Mouse (Mus musculus): Measurements from ENCODE around the gene Cd200r1. TPM values are rescaled to one million over a fixed set of nuclear protein-coding genes. Genes with fewer than 3 reads are reported as not detected.

Gene Cd200r1
- total RNA-seq (2021): under 1 TPM in 1 of 2 experiments, not detected in 1; 0.23 TPM
- long read RNA-seq, experiment 1: 0 reads
- long read RNA-seq, experiment 2: 0 reads

DNA sequence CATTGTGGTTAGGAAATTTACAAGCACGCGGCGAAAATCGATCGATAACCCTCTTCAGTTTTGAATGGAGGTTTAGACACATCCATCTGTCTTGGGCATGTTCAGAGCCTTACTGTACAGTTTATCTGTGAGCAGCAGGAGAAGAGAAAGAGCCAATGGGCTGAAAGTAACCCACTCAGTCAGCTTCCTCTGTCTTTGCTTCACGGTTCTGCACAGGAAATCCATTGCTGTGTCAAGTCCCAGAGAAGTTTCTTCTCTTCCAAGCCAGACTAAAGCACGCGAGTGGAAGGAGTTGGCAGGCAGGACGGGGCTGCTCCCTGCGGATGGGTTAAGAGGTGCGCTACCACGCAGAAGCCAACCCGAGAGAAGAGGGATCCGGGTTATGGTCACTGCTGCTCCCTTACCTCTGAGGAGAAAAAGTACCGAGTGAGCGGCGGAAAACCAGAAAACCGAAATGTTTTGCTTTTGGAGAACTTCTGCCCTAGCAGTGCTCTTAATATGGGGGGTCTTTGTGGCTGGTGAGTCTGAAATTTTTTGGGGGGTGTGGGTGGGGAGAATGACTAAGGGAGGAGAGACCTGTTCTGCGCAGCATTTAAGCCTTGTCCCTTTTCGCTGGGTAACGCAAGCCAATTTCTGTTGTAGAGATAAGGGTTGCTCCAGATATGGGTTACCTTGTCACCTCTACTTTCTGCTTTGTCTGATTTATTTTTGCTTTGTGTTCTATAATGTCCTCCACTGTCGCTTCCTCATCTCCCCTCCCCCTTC, at the start of gene Cd200r1:
Gene Cd200r1, plus strand, starts transcription at position 182 of the 765 bp plus-strand sequence.
- DNase-seq (ENCODE audit: low spot score in 2 of 2): no peak

DNA sequence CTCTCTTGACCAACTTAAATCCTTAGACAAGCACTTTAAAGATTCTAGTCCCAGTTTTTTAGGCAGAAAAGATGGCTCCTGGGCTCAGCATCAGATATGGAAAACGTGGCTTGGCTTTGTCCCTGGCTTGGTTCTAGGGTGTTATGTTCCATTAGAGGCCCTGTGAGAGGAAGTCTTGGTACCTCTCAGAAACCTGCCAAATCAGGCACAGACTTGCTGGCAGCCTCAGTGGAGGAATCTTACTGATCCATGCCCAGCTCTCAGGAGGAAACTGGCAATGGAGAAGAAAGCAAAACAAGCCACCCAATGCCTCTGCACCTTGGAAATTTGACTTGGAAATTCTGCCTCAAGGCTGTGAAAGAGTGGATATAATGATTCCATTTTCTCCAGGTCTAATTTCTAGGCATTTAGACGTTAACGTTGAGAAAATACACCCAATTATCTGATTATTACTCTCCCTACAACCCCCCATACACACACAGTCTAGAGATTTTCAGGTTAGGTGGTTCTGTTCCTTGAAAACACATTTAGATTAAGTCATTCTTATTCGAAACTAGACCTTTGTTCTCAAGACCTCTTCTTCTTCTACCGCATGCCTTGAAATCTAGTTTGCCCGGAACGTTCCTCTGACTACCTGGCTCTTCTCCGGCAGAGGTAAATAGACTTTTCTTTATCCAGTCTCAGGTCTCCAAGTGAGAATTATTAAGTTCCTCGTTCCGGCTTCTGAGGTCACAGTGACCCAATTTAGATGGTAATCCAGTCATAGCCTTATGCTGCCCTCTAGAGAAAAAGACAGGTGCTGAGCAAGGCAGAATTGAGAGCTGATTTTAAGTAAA, 49.0 kb upstream of the Cd200r1 start:
- peak in 1 of 2 experiments; percentile 65 for DNase-seq (ENCODE audit: low spot score in 2 of 2)

DNA sequence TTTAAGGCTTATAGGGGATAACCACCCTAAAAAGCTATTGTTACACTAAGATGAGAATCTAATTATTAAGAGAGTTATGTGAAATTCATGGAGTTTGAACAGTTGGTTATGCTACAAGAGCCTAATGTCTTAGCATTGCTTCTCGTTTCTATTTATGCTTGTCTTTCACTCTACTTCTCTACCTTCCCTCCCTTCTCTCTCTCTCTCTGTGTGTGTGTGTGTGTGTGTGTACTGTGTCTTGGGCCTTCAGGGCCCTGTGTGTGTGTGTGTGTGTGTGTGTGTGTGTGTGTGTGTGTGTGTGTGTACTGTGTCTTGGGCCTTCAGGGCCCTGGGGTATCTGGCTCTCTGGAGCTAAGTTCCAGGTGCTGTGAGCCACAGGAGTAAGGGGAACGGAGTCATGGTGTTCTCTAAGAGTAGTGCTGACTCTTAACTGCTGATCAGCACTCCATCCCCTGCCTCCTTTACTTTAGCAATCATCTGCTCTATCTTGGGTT, 48.3 kb upstream of the Cd200r1 start:
- DNase-seq (ENCODE audit: low spot score in 2 of 2): no peak

GRCm38 (mm10) chr16:44717838-44718237, 47.7 kb upstream of the Cd200r1 start:
- no peak for DNase-seq (ENCODE audit: low spot score in 2 of 2)

DNA sequence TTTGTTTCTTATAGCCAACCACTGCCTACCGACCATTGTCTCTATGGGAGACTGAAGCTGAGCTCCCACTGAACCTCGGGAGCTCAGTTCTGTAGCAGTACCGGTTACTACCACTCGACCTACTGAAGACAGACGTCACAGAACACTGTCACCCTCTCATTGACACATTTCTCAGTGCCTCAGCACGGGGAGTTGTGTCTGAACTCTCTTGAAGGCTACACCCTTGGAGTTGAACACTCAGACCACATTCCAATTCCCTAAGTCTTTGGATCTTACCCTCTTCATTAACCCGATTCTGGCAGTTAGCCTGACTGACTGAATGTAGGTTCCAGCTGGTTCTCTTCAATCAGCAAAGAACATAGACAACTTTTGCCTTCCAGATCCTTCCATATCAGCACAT, 46.2 kb upstream of the Cd200r1 start:
- DNase-seq (ENCODE audit: low spot score in 2 of 2): no peak

- no peak for DNase-seq (ENCODE audit: low spot score in 2 of 2)
These were observed 45.0 kb upstream of the Cd200r1 start for GRCm38 (mm10) chr16:44720518-44720917.

DNA sequence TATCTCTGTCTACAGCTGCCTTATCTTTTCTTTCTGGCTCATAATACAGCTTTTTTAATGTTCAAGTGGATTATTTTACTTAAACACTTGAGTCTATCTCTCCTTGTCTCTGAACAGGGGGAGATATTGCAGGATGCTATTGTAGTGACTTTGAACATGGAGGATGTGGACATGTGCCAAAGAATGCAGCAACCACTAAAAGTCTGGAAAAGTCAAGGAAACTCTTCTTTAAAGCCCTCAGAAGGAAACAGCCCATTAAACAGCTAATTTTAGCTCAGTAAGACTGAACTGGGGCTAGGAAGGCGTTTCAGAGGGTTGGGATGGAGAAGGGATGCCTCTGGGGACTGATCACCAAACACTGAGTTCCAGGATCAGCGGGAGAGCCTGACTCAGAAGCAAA, 42.9 kb upstream of the Cd200r1 start:
- no peak for DNase-seq (ENCODE audit: low spot score in 2 of 2)

GRCm38 (mm10) chr16:44724083-44724787, 41.3 kb upstream of the Cd200r1 start, which contains the start of gene Nepro:
TSS of gene Nepro (plus strand) at chr16:44724301.
- peak; percentile 93 to 97 for DNase-seq (ENCODE audit: low spot score in 2 of 2)

- DNase-seq (ENCODE audit: low spot score in 2 of 2): peak in 1 of 2 experiments; percentile 54
These were observed 40.7 kb upstream of the Cd200r1 start for GRCm38 (mm10) chr16:44724847-44725246.

GRCm38 (mm10) chr16:44725286-44726223, 40.0 kb upstream of the Cd200r1 start:
- DNase-seq (ENCODE audit: low spot score in 2 of 2): peak; percentile 64 to 91

DNA sequence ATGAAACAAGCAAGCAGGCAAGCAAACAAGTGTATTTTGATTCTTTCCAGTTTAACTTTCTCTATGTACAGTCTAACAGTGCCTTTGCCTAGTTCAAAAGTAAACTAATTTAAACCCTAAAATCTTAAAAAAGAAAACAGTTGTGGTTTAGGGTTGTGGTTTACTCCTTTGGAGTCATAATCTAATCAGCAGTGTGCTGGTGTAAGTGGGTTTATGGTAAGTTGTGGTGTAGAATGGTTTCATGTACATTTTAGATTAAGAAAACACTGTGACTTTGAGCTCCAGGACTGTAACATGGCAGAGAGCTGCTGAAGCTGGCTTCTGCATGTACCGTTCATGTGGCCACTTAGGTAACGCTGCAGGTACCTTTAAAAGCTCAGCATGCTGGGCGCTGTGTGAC, 38.0 kb upstream of the Cd200r1 start:
- no peak for DNase-seq (ENCODE audit: low spot score in 2 of 2)

GRCm38 (mm10) chr16:44734059-44734458, 31.5 kb upstream of the Cd200r1 start:
- DNase-seq (ENCODE audit: low spot score in 2 of 2): no peak

DNA sequence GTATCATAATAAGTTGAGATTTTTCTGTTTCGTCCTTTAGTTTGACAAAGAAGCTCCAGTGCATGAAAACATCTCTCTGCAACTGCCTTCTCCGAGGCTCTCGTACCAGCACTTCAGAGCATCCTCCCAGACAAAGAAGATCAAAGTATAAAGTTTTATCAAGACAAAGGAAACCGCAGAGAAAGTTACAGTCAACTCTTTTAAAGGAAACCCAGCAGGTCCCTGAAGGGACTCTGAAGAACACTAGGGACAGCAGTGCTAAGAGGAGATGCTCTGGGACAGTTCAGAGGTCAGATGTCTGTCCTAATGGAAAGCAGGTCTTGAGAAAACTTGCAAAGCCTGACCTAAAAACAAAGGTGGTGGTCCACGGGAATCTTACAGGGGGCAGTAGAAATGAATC, 29.9 kb upstream of the Cd200r1 start:
- DNase-seq (ENCODE audit: low spot score in 2 of 2): no peak

DNA sequence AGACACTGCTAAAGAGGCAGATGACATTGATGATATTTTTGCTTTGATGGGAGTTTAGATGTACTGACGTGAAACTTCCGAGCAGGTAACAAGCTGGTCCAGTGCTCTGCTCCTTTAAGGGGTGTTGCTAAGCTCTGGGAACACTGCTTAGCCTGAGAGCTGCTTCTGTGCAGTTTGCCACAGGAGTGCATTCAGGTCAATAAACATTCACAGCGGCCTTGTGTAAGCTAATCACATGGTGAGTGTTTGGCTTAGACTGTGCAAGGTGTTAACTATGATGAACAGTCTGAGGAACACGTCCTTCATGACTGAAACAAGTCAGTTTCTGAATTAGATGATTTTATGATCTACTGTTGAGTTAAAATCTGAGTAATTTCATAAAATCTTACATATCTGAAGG, 29.4 kb upstream of the Cd200r1 start:
- no peak for DNase-seq (ENCODE audit: low spot score in 2 of 2)

GRCm38 (mm10) chr16:44742753-44743152, 22.8 kb upstream of the Cd200r1 start:
- DNase-seq (ENCODE audit: low spot score in 2 of 2): no peak

DNA sequence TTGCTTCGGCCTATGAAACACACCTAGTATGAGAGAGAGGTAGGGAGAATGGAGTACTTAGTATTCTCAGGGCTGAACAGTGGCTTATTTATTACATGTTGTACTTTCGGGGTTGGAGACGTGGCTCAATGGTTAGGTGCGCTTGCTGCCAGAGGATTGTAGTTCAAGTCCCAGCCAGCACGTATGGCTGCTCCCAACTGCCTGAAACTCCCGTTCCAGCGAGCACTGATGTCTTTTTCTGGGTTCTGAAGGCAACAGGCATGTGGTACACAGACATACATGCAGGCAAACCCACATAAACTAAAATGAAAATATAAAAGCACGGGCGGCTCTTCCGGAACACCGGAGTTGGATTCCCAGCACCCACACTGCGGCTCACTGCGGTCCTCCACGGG, 20.1 kb upstream of the Cd200r1 start:
- DNase-seq (ENCODE audit: low spot score in 2 of 2): no peak

- peak; percentile 83 to 89 for DNase-seq (ENCODE audit: low spot score in 2 of 2)
These were observed 19.5 kb upstream of the Cd200r1 start, which contains the start of gene Gtpbp8 for GRCm38 (mm10) chr16:44745866-44746562. TSS of gene Gtpbp8 (minus strand) at chr16:44746363.

DNA sequence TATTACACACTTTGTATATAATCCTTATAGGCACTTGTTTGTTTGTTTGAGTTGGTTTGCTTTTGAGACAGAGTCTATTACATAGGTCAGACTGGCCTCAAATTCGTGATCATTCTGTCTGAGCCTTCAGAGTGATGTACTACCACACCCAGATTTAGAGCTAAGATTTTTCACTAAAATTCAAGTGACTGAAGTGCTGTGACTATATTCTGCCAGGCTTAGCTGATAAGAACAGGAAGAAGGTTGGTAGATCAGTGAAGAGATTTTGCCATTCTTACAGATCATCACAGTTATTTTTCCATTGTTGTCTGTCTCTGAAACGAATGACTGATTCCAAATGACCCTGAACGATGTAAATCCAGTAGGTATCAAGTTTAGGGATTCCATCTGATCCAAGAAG, 17.5 kb upstream of the Cd200r1 start:
- no peak for DNase-seq (ENCODE audit: low spot score in 2 of 2)

- DNase-seq (ENCODE audit: low spot score in 2 of 2): no peak
These were observed 7.8 kb upstream of the Cd200r1 start for GRCm38 (mm10) chr16:44757700-44758099.

All from layer of hippocampus, postnatal 14 days (tissue).